Mouse (Mus musculus) retina, adult 2 months (tissue): ENCODE data around the gene Parp8.
"Not testable (repeated sequence)": the region's sequence is repeated elsewhere in the genome, so short reads cannot be mapped to it uniquely, and the experiment has no call there.

Experiments
- DNase-seq: peaks from one replicate; pipeline ENCODE4 v3.0.0-alpha.2; 2012; ENCODE audit warnings: low read depth, low spot score

Gene Parp8

GRCm38 (mm10) chr13:116962480-116963462 lies 62.6 kb downstream of the Parp8 start:
- DNase-seq = no peak

DNA sequence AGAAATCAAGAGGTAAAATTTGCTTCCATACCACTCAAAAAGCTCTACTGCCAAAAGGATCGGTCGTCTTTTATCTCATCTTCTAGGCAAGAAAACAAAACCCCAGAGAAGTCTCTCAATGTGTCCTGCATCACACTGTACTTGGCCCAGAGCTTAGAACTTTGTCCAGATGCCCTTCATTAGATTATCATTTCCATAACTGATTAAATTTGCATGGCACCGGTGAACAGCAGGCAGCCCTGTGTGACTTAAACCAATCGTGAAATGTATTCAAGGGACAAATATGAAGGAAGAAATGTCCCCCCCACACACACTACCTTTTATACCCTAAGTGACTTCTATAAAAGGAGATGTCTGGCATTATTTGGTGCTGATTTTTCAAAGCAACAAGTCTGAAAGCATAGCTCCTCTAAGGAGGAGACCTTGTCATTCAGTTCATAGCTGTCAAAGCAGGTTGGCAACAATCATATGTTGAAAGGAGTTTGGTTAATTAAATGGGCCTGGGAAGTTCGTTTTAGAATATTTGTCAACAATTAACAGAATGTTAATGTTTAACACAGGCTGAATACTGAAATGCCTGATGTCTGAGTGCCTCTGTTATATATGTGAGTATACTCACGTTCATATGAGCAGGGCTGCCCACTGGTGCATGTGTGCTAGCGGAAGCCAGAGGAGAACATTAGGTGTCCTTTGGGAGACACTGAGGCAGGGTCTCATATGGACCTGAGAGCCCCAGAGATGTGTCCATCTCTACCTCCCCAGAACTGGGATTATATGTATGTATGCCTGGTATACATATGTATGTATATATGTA lies 66.4 kb downstream of the Parp8 start:
- no peak for DNase-seq

GRCm38 (mm10) chr13:116957577-116957976 lies 67.8 kb downstream of the Parp8 start:
- no peak for DNase-seq

GRCm38 (mm10) chr13:116951336-116951735 lies 74.0 kb downstream of the Parp8 start:
- no peak for DNase-seq

GRCm38 (mm10) chr13:116949527-116949926 lies 75.8 kb downstream of the Parp8 start:
- DNase-seq = no peak

GRCm38 (mm10) chr13:116949056-116949455 lies 76.3 kb downstream of the Parp8 start:
- no peak for DNase-seq

GRCm38 (mm10) chr13:116948299-116948659 lies 77.1 kb downstream of the Parp8 start:
- DNase-seq = no peak

DNA sequence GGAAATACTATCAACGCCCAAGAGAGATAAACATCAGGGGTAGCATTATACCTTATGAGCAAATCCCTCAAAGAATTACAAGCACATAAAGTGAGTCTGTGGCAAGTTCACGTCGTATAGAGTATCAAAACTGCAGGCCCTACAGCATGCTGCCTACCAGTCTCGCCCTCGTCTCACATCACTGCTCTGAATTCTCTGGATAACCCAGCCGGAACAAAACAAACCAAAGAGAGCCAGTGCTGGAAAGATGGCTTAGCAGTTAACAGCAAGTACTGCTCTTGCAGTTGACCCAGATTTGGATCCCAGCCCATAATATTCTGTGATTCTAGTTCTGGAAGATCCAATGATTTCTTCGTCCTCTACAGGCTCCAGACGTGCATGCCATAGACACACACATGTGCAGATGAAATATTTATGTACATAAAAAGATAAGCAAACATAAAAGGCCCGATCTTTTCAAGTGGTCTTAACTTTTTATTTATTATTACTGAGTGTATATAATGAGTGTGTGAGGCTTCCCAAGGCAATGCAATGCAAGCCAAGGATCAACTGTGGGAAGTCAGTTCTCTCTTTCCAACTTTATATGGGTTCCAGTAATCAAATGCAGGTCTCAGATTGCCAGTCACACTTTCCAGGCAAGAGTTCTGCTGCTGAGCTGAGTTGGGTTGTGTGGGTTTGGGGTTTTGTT lies 77.6 kb downstream of the Parp8 start:
- DNase-seq = no peak

GRCm38 (mm10) chr13:116946566-116946965 lies 78.8 kb downstream of the Parp8 start:
- no peak for DNase-seq

DNA sequence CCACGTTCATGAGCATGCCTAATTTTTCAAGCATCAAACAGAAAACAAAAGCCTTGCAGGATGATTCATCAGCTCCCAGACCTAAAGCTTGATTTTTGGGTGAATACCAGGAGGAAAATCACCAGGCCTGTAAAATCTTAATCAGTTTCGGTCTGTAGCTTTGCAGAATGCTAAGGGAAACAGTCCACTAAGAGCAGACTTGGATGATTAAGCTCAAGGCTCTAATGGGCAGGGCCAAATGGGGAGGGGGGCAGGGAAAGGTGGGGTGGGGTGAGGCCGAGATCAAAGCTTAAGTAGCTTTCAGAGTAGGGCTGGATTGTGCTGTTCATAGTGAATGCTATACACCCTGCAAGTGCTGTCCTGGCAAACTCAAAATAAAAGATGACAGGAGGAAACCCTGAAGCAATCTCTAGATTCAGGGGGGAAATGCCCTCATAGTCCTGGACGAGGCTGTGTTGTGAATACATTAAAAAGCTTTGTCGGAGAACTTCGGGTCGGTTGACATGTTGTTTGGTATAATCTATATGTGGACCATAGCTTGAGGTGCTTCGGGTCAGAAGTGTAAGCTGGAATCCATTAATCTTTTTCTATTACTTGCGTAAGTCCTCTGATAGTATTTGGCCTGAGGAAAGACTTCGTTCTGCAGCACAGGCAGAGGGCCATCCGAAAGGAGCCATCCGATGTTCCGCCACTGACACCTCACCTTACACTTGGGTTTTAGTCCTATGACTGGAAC lies 83.9 kb downstream of the Parp8 start:
- no peak for DNase-seq

GRCm38 (mm10) chr13:116940761-116941160 lies 84.6 kb downstream of the Parp8 start:
- DNase-seq = no peak

GRCm38 (mm10) chr13:116937019-116937418 lies 88.3 kb downstream of the Parp8 start:
- not testable (repeated sequence) for DNase-seq

GRCm38 (mm10) chr13:116917387-116917930 lies 107.9 kb downstream of the Parp8 start:
- no peak for DNase-seq

DNA sequence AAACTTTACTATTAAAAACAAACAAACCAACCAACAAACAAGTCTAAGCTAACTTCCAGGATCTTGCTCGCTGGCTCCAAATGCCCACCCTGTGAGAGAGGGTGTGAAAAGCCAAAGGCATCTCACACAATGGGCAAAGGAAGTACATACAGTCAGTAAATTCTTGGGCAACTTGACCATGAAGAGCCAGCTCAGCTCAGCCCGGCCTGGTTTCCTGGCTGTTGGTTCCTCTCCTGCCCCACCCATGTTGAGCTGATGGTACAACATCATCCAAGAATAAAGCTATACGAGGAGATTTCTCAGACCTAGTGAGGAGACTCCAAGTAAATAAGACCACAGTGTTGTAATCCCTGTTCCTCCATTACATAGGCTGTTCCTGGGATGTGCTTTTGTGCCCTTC lies 117.1 kb downstream of the Parp8 start:
- no peak for DNase-seq

DNA sequence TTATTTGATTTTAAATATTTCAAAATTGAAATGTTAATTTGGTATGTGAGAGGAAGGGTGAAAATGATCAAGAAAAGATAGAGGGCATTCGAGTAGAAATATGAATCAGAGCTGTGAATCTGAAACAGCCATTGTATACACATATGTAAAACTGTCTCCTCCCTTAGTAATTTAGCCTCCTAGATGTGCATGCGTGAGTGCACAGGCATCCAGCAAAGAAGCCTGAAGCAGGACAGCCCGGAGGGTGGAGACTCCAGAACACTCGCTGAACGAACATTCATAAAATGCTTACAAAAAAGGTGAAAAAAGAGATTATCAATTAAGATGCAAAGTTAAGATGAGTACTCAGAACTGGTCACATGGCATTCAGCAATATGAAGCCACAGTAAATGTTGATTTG lies 121.9 kb downstream of the Parp8 start:
- DNase-seq = no peak

DNA sequence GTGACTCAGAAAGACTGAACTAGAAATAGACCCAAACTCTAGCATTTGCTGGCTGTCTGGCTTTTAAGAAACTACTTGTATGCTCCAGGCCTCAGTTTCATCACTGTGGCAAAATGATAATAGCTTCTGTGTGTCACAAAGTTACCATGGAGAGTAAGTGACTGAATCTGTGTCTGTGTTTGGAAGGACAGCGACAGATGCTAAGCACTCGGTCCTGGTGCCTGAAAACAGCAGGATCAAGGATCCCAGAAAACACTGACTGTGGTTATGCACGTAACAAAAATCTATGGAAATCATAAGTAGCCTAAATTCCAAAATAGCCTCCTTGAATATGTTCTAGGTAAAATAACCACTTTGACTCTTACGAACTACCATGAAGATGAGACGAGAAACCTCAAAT lies 126.9 kb downstream of the Parp8 start:
- no peak for DNase-seq

DNA sequence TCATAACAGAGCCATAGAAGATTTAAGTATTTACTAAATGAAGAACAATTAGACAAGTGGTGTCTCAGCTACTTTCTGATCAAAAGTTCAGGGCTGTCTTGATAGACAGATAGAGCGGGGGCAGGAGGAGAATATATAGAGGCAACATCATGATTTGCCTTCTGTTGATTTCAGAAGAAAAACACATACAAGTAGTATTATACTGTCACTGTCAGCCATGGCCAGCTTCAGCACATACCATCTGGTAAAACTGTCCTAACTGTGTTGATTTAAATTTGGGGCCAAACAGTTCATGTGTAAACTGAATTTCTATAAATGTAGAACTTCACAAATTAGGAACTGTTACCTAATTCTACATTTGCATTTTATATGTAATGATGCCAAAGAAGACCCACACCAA lies 127.6 kb downstream of the Parp8 start:
- DNase-seq = no peak

DNA sequence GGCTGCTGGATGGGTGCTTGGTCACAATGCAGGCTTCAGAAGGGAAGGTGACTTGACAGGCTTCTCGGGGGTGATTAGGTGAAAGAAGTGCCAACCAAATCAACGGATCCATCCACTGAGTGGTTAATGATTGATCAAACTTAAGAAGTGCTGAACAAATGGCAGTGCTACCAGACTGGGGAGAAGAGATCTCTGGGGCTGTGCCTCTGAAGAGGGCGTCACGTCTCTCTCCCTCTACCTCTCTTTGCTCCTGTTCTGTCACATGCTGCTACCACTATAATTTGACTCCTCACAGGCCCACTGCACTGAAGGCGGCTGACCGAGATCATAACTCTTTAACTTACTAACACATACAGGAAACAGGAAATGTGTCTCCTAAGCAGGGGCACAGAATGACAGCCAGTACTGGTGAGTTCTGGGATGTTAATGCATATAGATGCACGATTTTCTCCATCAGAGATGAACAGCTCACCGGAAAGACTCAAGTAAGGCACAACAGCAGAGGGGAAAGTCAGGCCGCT lies 140.9 kb downstream of the Parp8 start:
- DNase-seq = no peak

DNA sequence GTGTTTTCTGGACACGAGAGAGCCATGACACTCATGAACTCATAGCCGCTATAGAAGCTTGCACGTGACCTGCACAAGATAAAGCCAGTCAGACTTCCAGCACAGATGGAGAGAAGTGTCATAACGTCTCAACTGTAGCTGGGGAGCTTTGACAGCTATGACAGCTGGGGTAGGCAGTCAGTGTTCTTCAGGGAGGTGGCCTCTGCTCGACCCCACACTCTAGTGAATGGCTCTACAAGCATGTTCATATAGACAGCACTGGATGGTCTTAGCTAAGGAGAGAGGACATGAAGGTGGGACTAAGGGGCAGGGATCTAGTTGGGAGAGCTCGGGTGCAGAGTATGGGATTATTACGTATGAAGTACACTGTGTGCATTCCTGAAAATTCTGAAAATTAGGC lies 143.1 kb downstream of the Parp8 start:
- no peak for DNase-seq

GRCm38 (mm10) chr13:116879580-116880192 lies 145.7 kb downstream of the Parp8 start:
- DNase-seq = no peak
